Mouse (Mus musculus): Measurements from ENCODE around the gene Ankrd9. TPM values are rescaled to one million over a fixed set of nuclear protein-coding genes. Genes with fewer than 3 reads are reported as not detected.

Gene Ankrd9
- polyA plus RNA-seq, 1 experiment from 2014 or later = 15.4 TPM

DNA sequence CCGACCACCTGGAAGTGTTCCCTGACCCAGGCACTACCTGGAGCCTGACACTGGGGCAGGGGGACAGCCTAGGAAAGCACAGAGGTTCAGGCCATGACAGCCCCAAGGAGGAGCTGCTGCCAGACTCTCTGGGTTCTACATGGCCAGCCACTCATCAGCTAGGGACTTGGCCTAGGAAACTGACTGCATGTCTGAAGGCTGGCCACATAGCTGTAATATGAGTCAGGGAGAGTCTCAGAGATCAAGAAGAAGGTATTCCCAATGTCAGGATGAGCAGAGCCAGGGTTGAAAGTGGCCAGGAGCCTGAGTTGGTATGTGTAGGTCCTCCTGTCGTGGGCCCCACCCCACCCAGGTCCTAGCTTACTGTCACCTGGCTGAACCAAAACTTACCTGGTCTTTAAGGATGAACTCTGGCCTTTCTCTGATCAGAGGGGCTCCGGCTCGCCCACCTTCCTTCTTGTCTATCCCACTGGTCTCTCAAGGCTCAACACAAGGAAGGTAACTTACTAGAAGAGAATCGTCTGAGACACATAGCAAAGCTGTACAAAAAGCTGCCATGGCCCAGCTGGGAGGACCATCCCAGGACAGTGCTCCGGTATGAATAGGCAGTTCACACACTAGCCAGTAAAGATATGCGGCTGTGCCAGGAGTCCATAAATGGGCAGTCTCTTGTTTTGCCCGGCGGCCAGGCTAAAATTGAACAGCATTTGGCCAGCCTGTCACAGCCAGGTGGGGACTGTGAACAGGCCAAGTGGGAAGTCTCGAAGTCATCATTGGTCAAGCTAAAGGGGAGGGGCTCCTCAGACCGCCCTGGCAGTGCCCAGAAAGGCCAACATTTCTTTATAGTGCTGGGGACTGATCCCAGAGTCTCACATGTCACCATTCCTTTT, 7.9 kb upstream of the Ankrd9 start:
- no peaks in the 10 kb centered on the region for H3K9me3 ChIP-seq (replicated peaks)
- WGBS = 75% methylated on average over 11 of the region's 11 CpGs
- H3K9ac ChIP-seq = no peak overlapping the region
- no peak overlapping the region for H3K4me2 ChIP-seq
- no peaks in the 10 kb centered on the region for H3K27me3 ChIP-seq
- H3K36me3 ChIP-seq = no peaks in the 10 kb centered on the region
- no peak overlapping the region for H3K4me3 ChIP-seq
- H3K27ac ChIP-seq = no peak overlapping the region
- H3K4me1 ChIP-seq (replicated peaks) = peaks cover 7% of the 10 kb centered on the region
- ATAC-seq (replicated peaks; ENCODE audit: insufficient number of reproducible peaks, insufficient read depth, low FRiP score, low read depth) = no peak

DNA sequence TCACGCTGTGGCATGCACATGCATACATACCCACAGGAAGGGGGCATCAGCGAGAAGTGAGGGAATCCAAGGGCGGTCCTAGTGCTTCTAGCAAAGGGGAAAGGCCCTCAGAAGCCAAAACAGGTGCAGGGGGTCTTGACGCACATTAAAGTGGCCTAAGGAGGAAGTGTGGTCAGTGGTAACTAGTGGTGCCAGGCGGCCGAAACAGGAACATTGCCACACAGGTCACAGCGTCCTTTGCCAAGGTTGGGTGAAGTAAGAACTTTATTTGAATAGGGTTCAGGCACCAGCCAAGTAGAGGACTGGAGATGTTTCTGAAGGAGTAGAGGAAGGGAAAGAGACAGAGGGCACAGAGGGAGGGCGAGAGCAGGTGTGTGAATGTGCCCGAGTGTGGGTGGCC, 6.3 kb upstream of the Ankrd9 start:
- Histone ChIP-seq H3K27ac (no peak overlapping the region), H3K4me3 (no peak overlapping the region), H3K9ac (no peak overlapping the region), H3K9me3 (replicated peaks) (no peaks in the 10 kb centered on the region), H3K4me2 (no peak overlapping the region), H3K4me1 (replicated peaks) (no peaks in the 10 kb centered on the region), H3K27me3 (no peaks in the 10 kb centered on the region), H3K36me3 (no peaks in the 10 kb centered on the region)
- ATAC-seq (replicated peaks; ENCODE audit: insufficient number of reproducible peaks, insufficient read depth, low FRiP score, low read depth) = no peak
- WGBS = 77% methylated on average over 9 of the region's 9 CpGs

DNA sequence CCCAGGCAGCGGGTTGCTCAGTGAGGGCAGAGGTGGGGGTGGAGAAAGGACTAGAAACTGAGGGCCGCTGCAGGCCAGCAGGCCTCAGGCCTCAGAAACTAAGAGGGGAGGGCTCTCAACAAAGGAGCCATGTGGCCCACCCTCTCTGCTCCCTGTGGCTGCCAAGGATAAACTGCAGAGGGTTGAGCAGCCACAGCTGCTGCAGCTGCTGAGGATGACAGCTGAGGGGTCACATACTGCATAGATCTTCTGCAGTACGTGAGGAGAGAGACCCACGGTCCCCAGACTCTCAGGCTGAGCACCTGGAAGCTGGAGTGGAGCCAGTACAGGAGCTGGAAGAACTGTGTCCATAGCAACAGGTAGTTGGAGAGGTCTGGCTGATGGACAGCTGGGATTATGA, 5.8 kb upstream of the Ankrd9 start:
- no peak overlapping the region for H3K4me2 ChIP-seq
- ATAC-seq (replicated peaks; ENCODE audit: insufficient number of reproducible peaks, insufficient read depth, low FRiP score, low read depth) = 0 out of 2 replicates have a peak, but pooled peaks have one; percentile 20
- H3K9me3 ChIP-seq (replicated peaks) = no peaks in the 10 kb centered on the region
- no peak overlapping the region for H3K27ac ChIP-seq
- no peak overlapping the region for H3K9ac ChIP-seq
- H3K27me3 ChIP-seq = no peaks in the 10 kb centered on the region
- H3K4me3 ChIP-seq = no peak overlapping the region
- no peaks in the 10 kb centered on the region for H3K36me3 ChIP-seq
- H3K4me1 ChIP-seq (replicated peaks) = peaks cover under 1% of the 10 kb centered on the region; the same call in 1 of the 2 replicates
- 63% methylated on average over 4 of the region's 4 CpGs for WGBS

DNA sequence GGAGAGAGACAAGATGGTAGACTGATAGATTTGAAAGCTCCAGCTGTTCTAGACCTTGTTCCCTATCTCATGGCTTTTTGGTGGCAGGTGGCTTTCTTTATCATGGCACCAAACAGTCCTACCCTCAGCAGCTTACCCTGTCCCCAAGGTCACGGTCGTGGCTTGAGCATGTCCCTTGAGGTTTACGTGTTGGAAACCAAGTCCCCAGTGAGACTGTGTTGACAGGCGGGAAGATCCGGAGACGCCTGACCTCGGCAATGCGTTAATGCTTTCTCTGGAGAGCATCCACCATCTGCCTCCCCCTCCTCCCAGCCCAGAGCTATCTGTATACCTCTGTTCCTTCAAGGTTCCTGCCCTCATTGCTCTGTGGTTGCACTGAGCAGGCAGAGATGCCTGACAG, 4.9 kb upstream of the Ankrd9 start:
- no peaks in the 10 kb centered on the region for H3K27me3 ChIP-seq

DNA sequence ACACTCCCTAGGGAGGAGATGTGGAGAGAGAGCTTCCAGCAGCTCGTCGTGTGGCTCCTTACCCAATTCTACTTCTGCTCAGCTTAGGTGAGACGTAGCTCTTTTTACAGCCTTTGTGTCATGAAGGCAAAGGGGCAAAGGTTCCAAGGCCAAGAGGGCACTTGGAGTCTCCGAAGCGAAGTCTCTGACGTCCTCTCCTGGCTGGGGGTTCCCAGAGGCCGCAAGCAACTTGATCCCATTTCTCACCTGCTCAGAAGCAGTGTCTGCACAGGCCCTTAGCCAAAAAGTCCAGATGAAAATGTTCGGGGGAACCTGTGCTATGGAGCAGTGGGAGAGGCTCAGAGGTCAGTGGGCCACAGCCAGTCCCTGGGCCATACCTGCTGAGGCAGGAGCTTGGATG, 4.2 kb upstream of the Ankrd9 start:
- Histone ChIP-seq H3K4me3 (no peak overlapping the region), H3K27me3 (no peaks in the 10 kb centered on the region), H3K9me3 (replicated peaks) (no peaks in the 10 kb centered on the region), H3K4me1 (replicated peaks) (peaks cover 10% of the 10 kb centered on the region), H3K27ac (no peak overlapping the region), H3K9ac (no peak overlapping the region), H3K36me3 (no peaks in the 10 kb centered on the region), H3K4me2 (no peak overlapping the region)
- ATAC-seq (replicated peaks; ENCODE audit: insufficient number of reproducible peaks, insufficient read depth, low FRiP score, low read depth) = no peak
- 78% methylated on average over 8 of the region's 8 CpGs for WGBS

More for the DNA sequence above, 4.9 kb upstream of the Ankrd9 start:
- no peak overlapping the region for H3K4me2 ChIP-seq
- no peak overlapping the region for H3K27ac ChIP-seq
- peaks cover 5% of the 10 kb centered on the region for H3K4me1 ChIP-seq (replicated peaks)
- no peak for ATAC-seq (replicated peaks; ENCODE audit: insufficient number of reproducible peaks, insufficient read depth, low FRiP score, low read depth)
- H3K4me3 ChIP-seq = no peak overlapping the region
- 63% methylated on average over 8 of the region's 8 CpGs for WGBS
- no peaks in the 10 kb centered on the region for H3K36me3 ChIP-seq
- no peaks in the 10 kb centered on the region for H3K9me3 ChIP-seq (replicated peaks)
- no peak overlapping the region for H3K9ac ChIP-seq

DNA sequence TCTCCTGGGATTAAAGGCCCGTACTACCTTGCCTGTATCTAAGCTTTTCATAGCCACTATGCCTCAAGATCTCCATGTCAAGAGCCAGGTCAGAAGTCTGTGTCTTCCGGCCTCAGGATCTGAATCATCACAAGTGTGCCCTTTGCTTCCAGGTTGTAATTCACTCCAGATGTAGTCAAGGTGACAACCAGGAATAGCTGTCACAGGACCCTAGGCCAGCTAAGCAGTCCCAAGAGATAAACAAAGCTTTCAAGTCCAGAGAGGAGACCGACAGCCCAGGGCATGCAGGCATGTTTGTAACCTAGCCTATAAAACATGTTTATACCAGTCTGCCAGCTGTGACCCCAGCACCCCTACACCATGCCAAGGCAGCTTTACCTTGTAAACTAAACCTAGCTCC, 2.9 kb upstream of the Ankrd9 start:
- Histone ChIP-seq H3K4me3 (no peak overlapping the region), H3K36me3 (peaks cover 7% of the 10 kb centered on the region), H3K4me1 (replicated peaks) (peaks cover 18% of the 10 kb centered on the region), H3K4me2 (no peak overlapping the region), H3K27ac (no peak overlapping the region), H3K27me3 (0 out of 2 replicates have a peak, but pooled peaks cover 3% of the 10 kb centered on the region), H3K9ac (no peak overlapping the region), H3K9me3 (replicated peaks) (no peaks in the 10 kb centered on the region)
- no peak for ATAC-seq (replicated peaks; ENCODE audit: insufficient number of reproducible peaks, insufficient read depth, low FRiP score, low read depth)
- WGBS = 80% methylated on average over 3 of the region's 3 CpGs

DNA sequence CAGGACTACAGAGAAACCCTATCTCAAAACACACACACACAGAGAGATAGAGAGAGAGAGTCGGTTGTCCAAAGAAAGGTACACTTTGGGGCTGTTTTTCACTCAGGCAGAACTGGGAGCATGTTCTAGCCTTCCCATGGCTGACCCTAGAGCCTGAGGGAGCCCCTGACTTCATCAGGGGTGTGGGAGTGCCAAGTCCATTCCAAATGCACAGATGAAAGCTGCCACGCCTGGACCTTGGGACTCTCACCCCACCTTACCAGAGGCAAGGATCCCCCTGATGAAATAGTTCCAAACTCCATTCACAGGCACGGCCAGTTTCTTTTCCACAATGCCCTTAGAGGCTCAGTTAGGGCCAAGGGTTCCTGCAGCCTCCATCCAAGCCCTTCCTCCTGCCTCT, 968 bp upstream of the Ankrd9 start:
- ATAC-seq (replicated peaks; ENCODE audit: insufficient number of reproducible peaks, insufficient read depth, low FRiP score, low read depth) = no peak
- H3K4me2 ChIP-seq = peak overlapping the region; percentile 92; the same call in 1 of the 2 replicates
- no peaks in the 10 kb centered on the region for H3K9me3 ChIP-seq (replicated peaks)
- WGBS = 76% methylated on average over 3 of the region's 3 CpGs
- H3K27ac ChIP-seq = no peak overlapping the region
- H3K36me3 ChIP-seq = peaks cover 23% of the 10 kb centered on the region
- H3K4me1 ChIP-seq (replicated peaks) = peaks cover 20% of the 10 kb centered on the region
- 0 out of 2 replicates have a peak, but pooled peaks cover 3% of the 10 kb centered on the region for H3K27me3 ChIP-seq
- H3K9ac ChIP-seq = no peak overlapping the region
- peak overlapping the region; percentile 89; the same call in 1 of the 2 replicates for H3K4me3 ChIP-seq

DNA sequence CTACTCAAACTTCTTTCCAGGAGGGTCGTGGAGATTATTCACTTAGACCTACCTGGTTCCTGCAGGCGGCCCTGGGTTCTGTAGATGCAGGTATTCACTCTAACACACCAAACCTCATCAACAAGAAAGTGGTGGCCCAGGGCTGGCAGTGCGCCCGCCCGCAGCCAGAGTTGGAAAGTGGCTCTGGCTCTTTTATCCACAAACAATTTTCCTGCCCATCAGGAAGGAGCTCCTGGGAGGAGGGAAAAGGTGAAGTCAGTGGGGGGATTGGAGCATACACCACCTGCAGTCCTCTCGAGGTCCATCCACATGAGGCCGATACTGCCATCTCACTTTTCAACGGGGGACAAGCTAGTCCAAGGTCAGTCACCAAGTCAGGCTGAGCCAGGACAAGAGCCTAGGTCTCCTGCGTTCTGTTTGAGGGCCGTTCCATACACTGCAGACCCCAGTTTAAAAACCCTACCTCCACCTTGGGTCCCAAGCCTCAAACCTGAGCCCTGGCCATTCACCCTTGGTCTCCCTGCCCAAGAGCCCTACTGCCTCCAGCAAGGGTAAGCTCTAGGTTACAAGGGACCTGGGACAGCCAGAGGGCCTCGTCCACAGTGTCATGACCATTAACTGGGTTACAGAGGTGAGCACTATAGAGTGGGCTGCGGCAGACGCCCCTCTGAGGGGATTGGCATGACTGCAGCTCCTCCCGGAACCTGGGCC, 789 bp downstream of the Ankrd9 start:
- 34% methylated on average over 14 of the region's 14 CpGs for WGBS
- no peak for ATAC-seq (replicated peaks; ENCODE audit: insufficient number of reproducible peaks, insufficient read depth, low FRiP score, low read depth)

DNA sequence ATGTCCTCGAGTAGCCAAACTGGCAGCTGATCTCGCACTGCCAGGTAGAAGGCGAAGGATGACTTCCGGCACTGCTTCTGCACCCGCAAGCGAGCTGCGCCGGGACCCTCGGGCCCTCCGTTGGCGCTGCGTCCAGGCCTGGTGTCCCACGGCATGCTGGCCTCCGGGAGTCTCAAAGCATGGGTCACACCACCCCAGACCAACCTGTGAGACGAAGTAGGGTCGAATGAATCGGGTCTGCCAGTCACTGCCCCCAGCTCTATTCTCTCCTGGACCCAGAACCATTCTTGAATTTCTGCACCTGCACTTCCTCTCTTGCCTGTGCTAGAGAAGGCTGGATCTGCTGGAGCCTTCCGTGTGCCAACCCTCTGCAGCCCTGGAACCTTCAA, 1.5 kb downstream of the Ankrd9 start:
- H3K4me2 ChIP-seq = peak overlapping the region; percentile 92; the same call in 1 of the 2 replicates
- no peaks in the 10 kb centered on the region for H3K9me3 ChIP-seq (replicated peaks)
- no peak for ATAC-seq (replicated peaks; ENCODE audit: insufficient number of reproducible peaks, insufficient read depth, low FRiP score, low read depth)
- H3K36me3 ChIP-seq = peaks cover 30% of the 10 kb centered on the region
- H3K27me3 ChIP-seq = 0 out of 2 replicates have a peak, but pooled peaks cover 3% of the 10 kb centered on the region
- H3K4me1 ChIP-seq (replicated peaks) = peaks cover 31% of the 10 kb centered on the region
- 92% methylated on average over 18 of the region's 18 CpGs for WGBS
- no peak overlapping the region for H3K9ac ChIP-seq
- H3K27ac ChIP-seq = no peak overlapping the region
- peak overlapping the region; percentile 89; the same call in 1 of the 2 replicates for H3K4me3 ChIP-seq

More for the DNA sequence above, 789 bp downstream of the Ankrd9 start:
- peaks cover 31% of the 10 kb centered on the region for H3K4me1 ChIP-seq (replicated peaks)
- H3K4me3 ChIP-seq = peak overlapping the region; percentile 89
- peak overlapping the region; percentile 95 for H3K27ac ChIP-seq
- H3K36me3 ChIP-seq = peaks cover 26% of the 10 kb centered on the region
- no peaks in the 10 kb centered on the region for H3K9me3 ChIP-seq (replicated peaks)
- H3K9ac ChIP-seq = peak overlapping the region; percentile 84
- peak overlapping the region; percentile 92 for H3K4me2 ChIP-seq
- 0 out of 2 replicates have a peak, but pooled peaks cover 3% of the 10 kb centered on the region for H3K27me3 ChIP-seq

DNA sequence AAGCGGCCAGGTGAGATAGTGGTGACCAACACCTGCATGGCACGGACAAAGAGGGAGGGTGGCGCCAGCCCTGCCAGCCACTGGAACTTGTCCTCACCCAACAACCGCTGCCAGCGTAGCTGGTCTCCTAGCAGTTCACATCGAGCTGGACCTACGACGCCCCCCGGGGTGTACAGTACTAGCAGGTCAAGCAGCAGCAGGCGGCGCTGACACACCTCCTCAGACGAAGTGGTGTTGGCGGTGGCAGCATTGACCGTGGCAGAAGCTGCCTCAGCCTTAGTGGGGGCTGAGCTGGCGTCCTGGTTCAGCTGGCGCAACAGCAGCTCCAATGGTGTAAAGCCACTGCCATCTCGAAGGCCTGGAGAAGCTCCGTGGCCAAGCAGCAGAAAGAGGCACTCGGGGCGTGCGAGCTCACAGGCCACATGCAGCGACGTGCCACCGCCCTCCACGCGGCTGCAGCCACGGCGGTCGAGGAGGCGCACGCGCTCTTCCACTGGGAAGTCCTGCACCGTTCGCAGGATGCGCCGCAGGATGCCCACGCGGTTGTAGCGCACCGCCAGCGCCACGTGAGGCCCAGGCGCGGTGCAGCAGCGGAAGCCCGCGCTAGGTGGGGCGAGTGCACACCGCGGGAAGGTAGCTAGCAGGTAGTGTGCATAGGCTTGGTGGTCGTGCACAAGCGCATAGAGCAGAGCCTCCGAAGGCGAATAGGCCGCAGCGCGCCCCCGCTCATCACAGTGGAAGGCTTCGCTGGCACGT, 2.1 kb downstream of the Ankrd9 start:
- no peak overlapping the region for H3K9ac ChIP-seq
- no peak overlapping the region for H3K27ac ChIP-seq
- no peak overlapping the region for H3K4me3 ChIP-seq
- ATAC-seq (replicated peaks; ENCODE audit: insufficient number of reproducible peaks, insufficient read depth, low FRiP score, low read depth) = no peak
- 0 out of 2 replicates have a peak, but pooled peaks cover 3% of the 10 kb centered on the region for H3K27me3 ChIP-seq
- peaks cover 30% of the 10 kb centered on the region for H3K36me3 ChIP-seq
- H3K9me3 ChIP-seq (replicated peaks) = no peaks in the 10 kb centered on the region
- H3K4me1 ChIP-seq (replicated peaks) = peaks cover 31% of the 10 kb centered on the region
- H3K4me2 ChIP-seq = 0 out of 2 replicates have a peak overlapping the region, but pooled peaks have one; percentile 92
- WGBS = 88% methylated on average over 60 of the region's 60 CpGs

Measured in heart, embryonic 15.5 days (tissue).